Mouse (Mus musculus): Measurements from ENCODE around the gene Timm10b. TPM values are rescaled to one million over a fixed set of nuclear protein-coding genes. Genes with fewer than 3 reads are reported as not detected.

Timm10b gene
- total and polyA plus RNA-seq, 2 experiments = 42.2 to 51.4 TPM

DNA sequence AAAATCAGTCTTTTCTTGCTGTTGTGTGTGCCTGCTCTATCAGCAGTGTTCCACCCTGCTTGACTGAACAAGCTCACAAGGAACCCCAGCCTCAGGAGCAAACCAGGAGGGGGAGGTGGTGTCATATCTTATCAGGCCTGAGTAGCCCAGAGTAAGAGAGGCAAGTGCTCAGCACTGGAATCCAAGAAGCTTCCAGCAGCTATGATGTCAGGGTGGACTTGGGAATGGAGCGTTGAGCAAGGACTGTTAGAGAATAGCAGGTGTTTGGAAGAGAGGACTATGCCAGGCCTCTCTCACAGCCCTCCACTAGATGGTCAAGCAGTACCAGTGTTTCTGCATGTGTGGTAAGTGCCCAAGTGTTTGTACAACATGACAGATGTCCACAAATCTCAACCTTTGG, 24.1 kb upstream of the Timm10b start:
- Histone ChIP-seq H3K79me2 (ENCODE audit: control insufficient read depth, insufficient read depth, low read length) (no peaks in the 10 kb centered on the region), H3K4me3 (ENCODE audit: insufficient read depth, low read depth, low read length) (no peak overlapping the region), H3K27ac (replicated peaks; ENCODE audit: insufficient read depth, low read depth, low read length) (no peak overlapping the region; the same call in 1 of the 2 replicates), H3K27me3 (ENCODE audit: control insufficient read depth, insufficient read depth, low read length) (no peaks in the 10 kb centered on the region), H3K36me3 (ENCODE audit: control insufficient read depth, insufficient read depth, low read length) (peaks cover 28% of the 10 kb centered on the region), H3K4me1 (ENCODE audit: control insufficient read depth, insufficient read depth, low read length) (peaks cover 3% of the 10 kb centered on the region; the same call in 1 of the 2 replicates), H3K9ac (ENCODE audit: low read depth, low read length) (no peak overlapping the region)
- WGBS = 30% methylated on average over 1 of the region's 1 CpGs
- TF ChIP-seq CTCF (IDR thresholded peaks at IDR 0.05; ENCODE audit: low read depth, low read length) (no peak), POLR2A (IDR thresholded peaks at IDR 0.05; ENCODE audit: extremely low read depth, insufficient read depth, low read length) (no peak)
- peak; percentile 73 for DNase-seq (ENCODE audit: extremely low read depth, low read depth, low spot score)

DNA sequence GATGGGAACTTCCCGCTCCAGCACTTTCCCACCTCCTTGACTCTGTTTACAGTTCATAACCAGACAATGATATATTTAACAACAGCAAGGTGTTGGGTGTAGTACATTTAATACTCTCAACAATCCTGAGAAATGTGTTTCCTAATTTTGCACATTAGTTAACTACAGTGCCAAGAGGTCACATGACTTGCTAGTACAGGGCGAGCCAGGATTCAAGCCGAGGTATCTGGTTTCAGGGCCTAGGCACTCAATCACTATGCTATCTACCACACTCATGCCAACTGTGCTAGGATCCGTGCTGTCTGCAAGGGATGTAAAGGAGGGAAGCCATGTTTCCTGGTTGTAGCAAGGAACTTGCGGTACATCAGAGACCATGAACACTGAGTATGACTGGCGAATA, 23.3 kb upstream of the Timm10b start:
- Histone ChIP-seq H3K4me1 (ENCODE audit: control insufficient read depth, insufficient read depth, low read length) (peaks cover 3% of the 10 kb centered on the region; the same call in 1 of the 2 replicates), H3K27me3 (ENCODE audit: control insufficient read depth, insufficient read depth, low read length) (no peaks in the 10 kb centered on the region), H3K36me3 (ENCODE audit: control insufficient read depth, insufficient read depth, low read length) (peaks cover 23% of the 10 kb centered on the region), H3K79me2 (ENCODE audit: control insufficient read depth, insufficient read depth, low read length) (no peaks in the 10 kb centered on the region), H3K4me3 (ENCODE audit: insufficient read depth, low read depth, low read length) (no peak overlapping the region), H3K9ac (ENCODE audit: low read depth, low read length) (no peak overlapping the region), H3K27ac (replicated peaks; ENCODE audit: insufficient read depth, low read depth, low read length) (no peak overlapping the region)
- WGBS = 65% methylated on average over 6 of the region's 6 CpGs
- DNase-seq (ENCODE audit: extremely low read depth, low read depth, low spot score) = peak; percentile 54
- TF ChIP-seq CTCF (IDR thresholded peaks at IDR 0.05; ENCODE audit: low read depth, low read length) (no peak), POLR2A (IDR thresholded peaks at IDR 0.05; ENCODE audit: extremely low read depth, insufficient read depth, low read length) (no peak)

DNA sequence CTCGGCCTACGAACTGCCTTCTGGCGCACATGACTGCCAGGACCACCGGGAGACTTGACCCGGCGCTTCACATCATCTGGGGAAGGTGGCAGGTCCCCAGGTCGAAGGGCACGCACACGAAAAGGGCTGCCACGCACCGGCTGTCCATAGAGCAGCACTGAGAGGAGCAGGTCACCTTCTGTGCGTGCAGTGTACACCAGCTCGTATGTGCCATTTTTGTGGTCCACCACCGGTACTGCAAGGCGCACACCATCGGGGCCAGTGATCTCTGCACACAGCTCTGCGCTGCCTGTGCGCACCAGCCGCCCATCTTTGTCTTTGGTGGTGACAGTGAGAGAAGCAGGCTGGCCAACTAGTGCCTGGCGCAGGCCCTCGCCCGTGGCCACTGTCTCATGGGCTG, 22.0 kb upstream of the Timm10b start:
- no peak overlapping the region for H3K9ac ChIP-seq (ENCODE audit: low read depth, low read length)
- H3K79me2 ChIP-seq (ENCODE audit: control insufficient read depth, insufficient read depth, low read length) = no peaks in the 10 kb centered on the region
- no peak for TF ChIP-seq POLR2A (IDR thresholded peaks at IDR 0.05; ENCODE audit: extremely low read depth, insufficient read depth, low read length)
- peaks cover 20% of the 10 kb centered on the region for H3K36me3 ChIP-seq (ENCODE audit: control insufficient read depth, insufficient read depth, low read length)
- 97% methylated on average over 22 of the region's 22 CpGs for WGBS
- no peak overlapping the region for H3K4me3 ChIP-seq (ENCODE audit: insufficient read depth, low read depth, low read length)
- no peak overlapping the region for H3K27ac ChIP-seq (replicated peaks; ENCODE audit: insufficient read depth, low read depth, low read length)
- no peaks in the 10 kb centered on the region for H3K27me3 ChIP-seq (ENCODE audit: control insufficient read depth, insufficient read depth, low read length)
- DNase-seq (ENCODE audit: extremely low read depth, low read depth, low spot score) = no peak
- peaks cover 3% of the 10 kb centered on the region; the same call in 1 of the 2 replicates for H3K4me1 ChIP-seq (ENCODE audit: control insufficient read depth, insufficient read depth, low read length)

DNA sequence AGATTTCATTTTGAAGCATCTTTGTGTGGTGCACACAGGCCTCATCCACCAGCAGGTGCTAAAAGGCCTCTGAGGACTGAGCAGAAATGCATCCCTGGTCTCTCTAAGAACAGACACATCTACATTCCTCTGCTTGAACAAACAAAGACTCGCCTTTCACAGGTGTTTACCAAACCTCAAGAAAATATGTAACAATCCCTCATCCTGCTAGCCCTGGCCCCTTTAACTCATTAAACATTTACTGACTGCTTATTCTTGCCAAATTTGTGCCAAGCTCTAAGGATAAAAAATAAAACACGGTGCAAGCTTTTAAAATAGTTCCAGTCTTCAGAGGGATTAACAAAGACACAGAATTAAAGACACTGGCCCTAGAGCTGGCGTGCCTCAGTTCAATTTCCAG, 20.2 kb upstream of the Timm10b start:
- Histone ChIP-seq H3K36me3 (ENCODE audit: control insufficient read depth, insufficient read depth, low read length) (peaks cover 27% of the 10 kb centered on the region), H3K9ac (ENCODE audit: low read depth, low read length) (no peak overlapping the region), H3K27ac (replicated peaks; ENCODE audit: insufficient read depth, low read depth, low read length) (no peak overlapping the region), H3K27me3 (ENCODE audit: control insufficient read depth, insufficient read depth, low read length) (no peaks in the 10 kb centered on the region), H3K79me2 (ENCODE audit: control insufficient read depth, insufficient read depth, low read length) (no peaks in the 10 kb centered on the region), H3K4me3 (ENCODE audit: insufficient read depth, low read depth, low read length) (no peak overlapping the region), H3K4me1 (ENCODE audit: control insufficient read depth, insufficient read depth, low read length) (peaks cover 3% of the 10 kb centered on the region; the same call in 1 of the 2 replicates)
- DNase-seq (ENCODE audit: extremely low read depth, low read depth, low spot score) = no peak
- TF ChIP-seq CTCF (IDR thresholded peaks at IDR 0.05; ENCODE audit: low read depth, low read length) (no peak), POLR2A (IDR thresholded peaks at IDR 0.05; ENCODE audit: extremely low read depth, insufficient read depth, low read length) (no peak)
- 62% methylated on average over 3 of the region's 3 CpGs for WGBS

DNA sequence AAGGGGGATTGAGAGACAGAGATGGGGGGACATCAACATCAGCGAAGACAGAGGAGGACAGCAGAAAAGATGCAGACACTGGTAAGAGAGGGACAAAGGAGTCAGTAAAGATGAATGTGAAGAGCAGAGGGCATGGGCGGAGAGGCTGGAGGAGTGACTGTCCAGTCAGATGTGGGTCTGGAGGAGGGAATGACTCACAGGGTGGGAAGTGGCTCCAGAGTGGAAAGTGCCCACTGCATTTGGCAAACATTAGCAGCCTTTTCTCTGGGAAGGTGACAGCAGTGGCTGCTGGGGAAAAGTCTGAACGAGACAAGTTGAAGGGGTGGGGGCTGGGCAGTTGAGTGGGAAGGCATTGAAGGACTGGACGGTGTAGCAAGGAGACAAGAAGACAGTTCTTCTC, 18.8 kb upstream of the Timm10b start:
- peaks cover 26% of the 10 kb centered on the region for H3K36me3 ChIP-seq (ENCODE audit: control insufficient read depth, insufficient read depth, low read length)
- TF ChIP-seq POLR2A (IDR thresholded peaks at IDR 0.05; ENCODE audit: extremely low read depth, insufficient read depth, low read length) (no peak), CTCF (IDR thresholded peaks at IDR 0.05; ENCODE audit: low read depth, low read length) (no peak)
- no peaks in the 10 kb centered on the region for H3K79me2 ChIP-seq (ENCODE audit: control insufficient read depth, insufficient read depth, low read length)
- H3K9ac ChIP-seq (ENCODE audit: low read depth, low read length) = no peak overlapping the region
- no peak overlapping the region for H3K4me3 ChIP-seq (ENCODE audit: insufficient read depth, low read depth, low read length)
- no peaks in the 10 kb centered on the region for H3K27me3 ChIP-seq (ENCODE audit: control insufficient read depth, insufficient read depth, low read length)
- DNase-seq (ENCODE audit: extremely low read depth, low read depth, low spot score) = no peak
- peaks cover 3% of the 10 kb centered on the region; the same call in 1 of the 2 replicates for H3K4me1 ChIP-seq (ENCODE audit: control insufficient read depth, insufficient read depth, low read length)
- no peak overlapping the region for H3K27ac ChIP-seq (replicated peaks; ENCODE audit: insufficient read depth, low read depth, low read length)
- 87% methylated on average over 4 of the region's 4 CpGs for WGBS

DNA sequence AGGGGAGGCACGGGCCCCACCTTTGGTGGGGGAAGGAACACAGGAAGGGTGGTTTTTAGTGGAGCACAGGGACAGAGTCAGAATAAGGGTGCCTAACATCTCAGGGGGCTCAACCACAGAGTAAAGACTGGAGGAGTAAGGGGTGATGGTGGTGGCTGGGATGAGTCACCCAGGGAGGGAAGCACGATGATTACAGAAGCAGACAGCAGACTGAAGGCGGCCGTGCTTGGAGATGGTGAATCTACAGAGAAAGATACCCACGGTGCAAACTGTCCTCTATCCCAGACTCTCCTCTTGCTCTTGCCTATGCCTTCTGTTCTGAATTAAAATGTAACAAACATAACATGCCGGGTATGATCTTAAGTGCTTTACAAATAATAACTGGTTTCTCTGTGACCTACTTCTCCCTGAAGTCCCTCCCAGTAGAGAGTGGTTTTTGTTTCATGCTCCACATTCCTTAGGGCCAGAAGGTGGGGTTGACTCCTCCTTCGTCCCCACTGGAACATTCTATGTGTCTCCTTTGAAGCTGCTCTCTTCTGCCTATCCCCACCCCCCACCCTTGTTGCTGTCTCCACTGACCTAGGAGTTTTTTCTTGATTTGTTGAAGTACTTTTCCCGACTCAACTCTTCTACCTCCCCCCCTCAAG, 18.1 kb upstream of the Timm10b start:
- no peaks in the 10 kb centered on the region for H3K79me2 ChIP-seq (ENCODE audit: control insufficient read depth, insufficient read depth, low read length)
- no peak for DNase-seq (ENCODE audit: extremely low read depth, low read depth, low spot score)
- no peak overlapping the region for H3K9ac ChIP-seq (ENCODE audit: low read depth, low read length)
- H3K4me3 ChIP-seq (ENCODE audit: insufficient read depth, low read depth, low read length) = no peak overlapping the region
- H3K4me1 ChIP-seq (ENCODE audit: control insufficient read depth, insufficient read depth, low read length) = peaks cover under 1% of the 10 kb centered on the region; the same call in 1 of the 2 replicates
- peaks cover 24% of the 10 kb centered on the region for H3K36me3 ChIP-seq (ENCODE audit: control insufficient read depth, insufficient read depth, low read length)
- TF ChIP-seq POLR2A (IDR thresholded peaks at IDR 0.05; ENCODE audit: extremely low read depth, insufficient read depth, low read length) = no peak
- TF ChIP-seq CTCF (IDR thresholded peaks at IDR 0.05; ENCODE audit: low read depth, low read length) = no peak
- H3K27me3 ChIP-seq (ENCODE audit: control insufficient read depth, insufficient read depth, low read length) = no peaks in the 10 kb centered on the region
- 78% methylated on average over 8 of the region's 8 CpGs for WGBS
- H3K27ac ChIP-seq (replicated peaks; ENCODE audit: insufficient read depth, low read depth, low read length) = no peak overlapping the region

Data from liver, adult 2 months (tissue).